In the genomic region with DNA sequence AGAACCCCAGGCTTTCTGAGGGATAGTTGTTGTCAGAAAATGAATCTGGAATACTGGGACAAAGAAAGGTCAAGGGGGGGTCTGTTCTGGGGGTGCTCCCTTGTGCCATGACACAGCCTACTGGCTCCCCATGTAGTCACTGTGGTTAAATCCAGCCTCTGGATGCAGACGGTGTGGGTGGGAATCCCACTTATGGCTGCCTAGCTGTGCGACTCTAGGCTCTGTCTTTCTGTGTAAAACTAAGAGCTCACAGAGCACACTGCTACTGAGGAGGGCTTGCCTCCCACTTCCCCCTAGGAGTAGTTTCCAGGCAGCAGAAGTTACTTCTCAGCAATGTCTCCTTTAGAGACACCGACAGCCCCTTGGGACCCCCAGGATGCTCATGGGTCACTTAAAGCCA, we compare ENCODE assay signal across 1 mouse cellular context.
TF ChIP-seq lines count a peak whose summit lies in the region.

No protein-coding gene starts in this region.

TF ChIP-seq in MEL, 35 proteins besides CTCF, POLR2A, EP300 and RAD21:
- TF ChIP-seq CHD1 (IDR thresholded peaks at IDR 0.05; ENCODE audit: low read depth, low read length) (no peak), ETS1 (IDR thresholded peaks at IDR 0.05; ENCODE audit: low read depth, low read length) (no peak), USF1 (IDR thresholded peaks at IDR 0.05; ENCODE audit: low read depth, low read length) (no peak), MYB (IDR thresholded peaks at IDR 0.05; ENCODE audit: low read depth, low read length) (no peak), USF2 (IDR thresholded peaks at IDR 0.05; ENCODE audit: borderline replicate concordance in 1 of 2, insufficient read depth in 1 of 2, low read depth in 1 of 2, low read length in 2 of 2) (no peak), POLR2AphosphoS2 (IDR thresholded peaks at IDR 0.05; ENCODE audit: low read length) (no peak), NRF1 (IDR thresholded peaks at IDR 0.05; ENCODE audit: insufficient read depth, low read depth, low read length, poor library complexity, severe bottlenecking) (no peak), GABPA (IDR thresholded peaks at IDR 0.05; ENCODE audit: low read depth, low read length) (no peak), SIN3A (IDR thresholded peaks at IDR 0.05; ENCODE audit: low read length) (no peak), UBTF (IDR thresholded peaks at IDR 0.05; ENCODE audit: borderline replicate concordance, insufficient read depth, low read depth, low read length) (no peak), KAT2A (conservative IDR thresholded peaks at IDR 0.05; ENCODE audit: low read depth, low read length) (no peak), POLR2AphosphoS5 (IDR thresholded peaks at IDR 0.05; ENCODE audit: borderline replicate concordance, low read depth, low read length) (no peak), ZMIZ1 (IDR thresholded peaks at IDR 0.05; ENCODE audit: low read depth, low read length) (no peak), BHLHE40 (IDR thresholded peaks at IDR 0.05; ENCODE audit: borderline replicate concordance, low read depth, low read length) (no peak), E2F4 (IDR thresholded peaks at IDR 0.05; ENCODE audit: borderline replicate concordance, low read depth, low read length) (no peak), MYC (IDR thresholded peaks at IDR 0.05; ENCODE audit: low read depth, low read length) (no peak), SMC3 (IDR thresholded peaks at IDR 0.05; ENCODE audit: low read depth, low read length) (no peak), JUND (IDR thresholded peaks at IDR 0.05; ENCODE audit: low read depth, low read length) (no peak)
